ENCODE assay signal across 9 mouse cellular contexts in genomic region chr16:77128683-77129082, GRCm38 (mm10).
DNase-seq lines count a peak whose midpoint lies in the region; ATAC-seq lines count a peak whose summit lies in the region.
"Had no signal": no experiment of that assay in that cellular context is flagged by ENCODE, and none has a peak within 500 bp of the region (broad histone marks: within the 10 kb centered on the region; RNA-seq: fewer than 3 reads in every experiment).

No protein-coding gene starts in this region.

- no peaks in the 10 kb centered on the region for H3K36me3 ChIP-seq in forebrain, embryonic 13.5 days (ENCODE audit: poor library complexity, severe bottlenecking)
- H3K36me3 ChIP-seq in forebrain, embryonic 10.5 days (replicated peaks): no peaks in the 10 kb centered on the region
- H3K36me3 ChIP-seq in neural tube, embryonic 11.5 days (ENCODE audit: control insufficient read depth, insufficient read depth, low read length): no peaks in the 10 kb centered on the region

- no peak overlapping the region for H3K4me2 ChIP-seq in forebrain, embryonic 13.5 days
- H3K4me2 ChIP-seq in neural tube, embryonic 11.5 days (ENCODE audit: low read depth): no peak overlapping the region

- H3K9me3 ChIP-seq in forebrain, embryonic 13.5 days (replicated peaks): no peaks in the 10 kb centered on the region
- H3K9me3 ChIP-seq in forebrain, embryonic 10.5 days: no peaks in the 10 kb centered on the region
- no peaks in the 10 kb centered on the region for H3K9me3 ChIP-seq in neural tube, embryonic 11.5 days (ENCODE audit: control insufficient read depth, low read length)

- no peak overlapping the region for H3K9ac ChIP-seq in forebrain, embryonic 13.5 days
- H3K9ac ChIP-seq in neural tube, embryonic 11.5 days (ENCODE audit: low read length): no peak overlapping the region

- peaks cover 9% of the 10 kb centered on the region for H3K4me1 ChIP-seq in forebrain, embryonic 13.5 days
- H3K4me1 ChIP-seq in forebrain, embryonic 10.5 days: no peaks in the 10 kb centered on the region
- H3K4me1 ChIP-seq in neural tube, embryonic 11.5 days (ENCODE audit: control insufficient read depth, insufficient read depth, low read length): no peaks in the 10 kb centered on the region

- no peak for DNase-seq in forebrain, embryonic 10.5 days (ENCODE audit: extremely low spot score, low spot score)
- peak; percentile 28 for DNase-seq in neural tube, embryonic 11.5 days (ENCODE audit: low spot score)
- DNase-seq in neural tube, embryonic 10.5 days (ENCODE audit: extremely low spot score, low spot score): no peak
- DNase-seq in spleen, adult 18-20 months: no peak
- no peak for DNase-seq in kidney, adult 8-10 months
- DNase-seq in adrenal gland, adult 18-20 months (ENCODE audit: low spot score in 2 of 2): no peak
- DNase-seq: liver had no signal

- no peak overlapping the region for H3K4me3 ChIP-seq in forebrain, embryonic 13.5 days
- no peak overlapping the region for H3K4me3 ChIP-seq in forebrain, embryonic 10.5 days
- no peak overlapping the region for H3K4me3 ChIP-seq in neural tube, embryonic 11.5 days (ENCODE audit: low read depth, low read length)

- no peaks in the 10 kb centered on the region for H3K27me3 ChIP-seq in forebrain, embryonic 13.5 days
- H3K27me3 ChIP-seq in forebrain, embryonic 10.5 days (ENCODE audit: poor library complexity, severe bottlenecking): no peaks in the 10 kb centered on the region
- H3K27me3 ChIP-seq in neural tube, embryonic 11.5 days (ENCODE audit: control insufficient read depth, insufficient read depth, low read length): no peaks in the 10 kb centered on the region

- 35% methylated on average over 5 of the region's 5 CpGs for WGBS in forebrain, embryonic 13.5 days
- 55% methylated on average over 5 of the region's 5 CpGs for WGBS in forebrain, embryonic 10.5 days
- WGBS in neural tube, embryonic 11.5 days: 41% methylated on average over 5 of the region's 5 CpGs

- no peak overlapping the region for H3K27ac ChIP-seq in forebrain, embryonic 13.5 days
- no peak overlapping the region for H3K27ac ChIP-seq in forebrain, embryonic 10.5 days
- no peak overlapping the region for H3K27ac ChIP-seq in neural tube, embryonic 11.5 days (ENCODE audit: low read depth, low read length)

- ATAC-seq in forebrain, embryonic 13.5 days: 0 out of 2 replicates have a peak, but pooled peaks have one; percentile 50
- no peak for ATAC-seq in neural tube, embryonic 11.5 days (ENCODE audit: insufficient read depth, low FRiP score, low TSS enrichment)
- ATAC-seq in megakaryocyte progenitor cell, adult 5-6 weeks (replicated peaks; ENCODE audit: poor library complexity): peak; percentile 90
